Mouse (Mus musculus) cerebellum, adult 2 months (tissue): ENCODE measurements around the gene Slc45a1. TPM values are rescaled to one million over a fixed set of nuclear protein-coding genes. Genes with fewer than 3 reads are reported as not detected.
A peak's percentile ranks its signal among the peaks of the same experiment; 100 is the strongest.

Source experiments
- DNase-seq, 2 experiments: peaks; one replicate each; pipeline ENCODE4 v3.0.0; 2021
- H3K27ac ChIP-seq: fragments of 200-500 bp; 2 replicates; pipeline ENCODE4 v1.5.1; 2012; ENCODE audit warnings: low read length, control low read depth, inconsistent platforms; ENCODE audit not compliant: insufficient read depth
- H3K27me3 ChIP-seq: fragments of 200-500 bp; 2 replicates; pipeline ENCODE4 v1.6.1; 2012; ENCODE audit warnings: inconsistent platforms, mild to moderate bottlenecking, low read length, moderate library complexity; ENCODE audit not compliant: control insufficient read depth, insufficient read depth
- H3K4me1 ChIP-seq: fragments of 200-500 bp; 2 replicates; pipeline ENCODE4 v1.6.1; 2011; ENCODE audit warnings: low read length; ENCODE audit not compliant: control insufficient read depth, insufficient read depth
- H3K4me3 ChIP-seq: fragments of 200-500 bp; replicated peaks from 2 replicates; pipeline ENCODE3; 2011; ENCODE audit warnings: mild to moderate bottlenecking, low read depth, low read length, control low read depth; ENCODE audit not compliant: insufficient read depth
- CTCF ChIP-seq: fragments of 200-500 bp; IDR thresholded peaks from 2 replicates; pipeline ENCODE4 v1.5.1; 2011; ENCODE audit warnings: low read depth, mild to moderate bottlenecking, control low read depth, low read length, moderate library complexity, borderline replicate concordance; ENCODE audit not compliant: insufficient read depth
- POLR2A ChIP-seq: fragments of 200-500 bp; IDR thresholded peaks from 2 replicates; pipeline ENCODE4 v1.6.1; 2011; ENCODE audit warnings: low read length, control low read depth, borderline replicate concordance; ENCODE audit not compliant: insufficient read depth
- WGBS: fragments of 180-500 bp; shearing (Covaris S2); methylation state at CpG from one replicate; pipeline ENCODE4 v1.1.7; 2018; 5-methylcytosine and 5-hydroxymethylcytosine counted together
- polyA plus RNA-seq: library from polyadenylated mRNA; depleted of rRNA; stranded (reverse); fragments of >200 nt; gene quantifications from 2 replicates; pipeline ENCODE4 v1.2.3, GENCODE M21; 2012

The Slc45a1 gene
- polyA plus RNA-seq, 1 experiment, result 54.9 TPM

DNA sequence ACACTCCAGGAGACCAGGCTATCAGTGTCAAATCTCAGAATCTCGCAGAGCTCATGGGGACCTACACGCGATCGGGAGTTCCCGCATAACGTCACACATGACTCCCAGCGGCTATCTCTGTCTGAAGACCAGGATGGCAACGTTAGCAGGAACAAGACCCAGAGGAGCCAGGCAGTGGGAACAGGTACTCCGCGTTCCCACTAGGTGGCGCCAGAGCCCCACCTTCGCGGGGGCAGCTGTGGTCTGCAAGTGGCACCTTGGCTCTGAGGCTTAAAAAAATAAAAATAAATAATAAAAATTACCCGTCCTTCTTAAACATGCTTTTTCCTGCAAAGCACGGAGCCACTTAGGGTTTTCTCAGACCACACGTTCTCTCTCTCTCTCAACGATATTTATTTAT is 4.0 kb upstream of the Slc45a1 start:
- DNase-seq, result peak; percentile 81 to 86
- no peak for TF ChIP-seq POLR2A
- peak; percentile 96 for TF ChIP-seq CTCF
- no peaks in the 10 kb centered on the region for H3K27me3 ChIP-seq
- 5% methylated on average over 17 of the region's 17 CpGs for WGBS
- H3K4me1 ChIP-seq, result peaks cover 4% of the 10 kb centered on the region; the same call in 1 of the 2 replicates
- H3K4me3 ChIP-seq, result no peak overlapping the region
- H3K27ac ChIP-seq, result no peak overlapping the region

- no peak for DNase-seq
- WGBS, result 53% methylated on average over 11 of the region's 11 CpGs
- Histone ChIP-seq H3K4me1 (peaks cover 8% of the 10 kb centered on the region; the same call in 1 of the 2 replicates), H3K4me3 (no peak overlapping the region), H3K27ac (no peak overlapping the region), H3K27me3 (no peaks in the 10 kb centered on the region)
- TF ChIP-seq CTCF (no peak), POLR2A (no peak)
Observed at GRCm38 (mm10) chr4:150653072-150653599, 1.2 kb upstream of the Slc45a1 start.

GRCm38 (mm10) chr4:150649327-150649726 is 2.6 kb downstream of the Slc45a1 start:
- H3K4me3 ChIP-seq, result no peak overlapping the region
- H3K27me3 ChIP-seq, result no peaks in the 10 kb centered on the region
- 70% methylated on average over 5 of the region's 5 CpGs for WGBS
- H3K27ac ChIP-seq, result no peak overlapping the region
- no peak for TF ChIP-seq CTCF
- TF ChIP-seq POLR2A, result no peak
- peaks cover 8% of the 10 kb centered on the region for H3K4me1 ChIP-seq
- no peak for DNase-seq

DNA sequence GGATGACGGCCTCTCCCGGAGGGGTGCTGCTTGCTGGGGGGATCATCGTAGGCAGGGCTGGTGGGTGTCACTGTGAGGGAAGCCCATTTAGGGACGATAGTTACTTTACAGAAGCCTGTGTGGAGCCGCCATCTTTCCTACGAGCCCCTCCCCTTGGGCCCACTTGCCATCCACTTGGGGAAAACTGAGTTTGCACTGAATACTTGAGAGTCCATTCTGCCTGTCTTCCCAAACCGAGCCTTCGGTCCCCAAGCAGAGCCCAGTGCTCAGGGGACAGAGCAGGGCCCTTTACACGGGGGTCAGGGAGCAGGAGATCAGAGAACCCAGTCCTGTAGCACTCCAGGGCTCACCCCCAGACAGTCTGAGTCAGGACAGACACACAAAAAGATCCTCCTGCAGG is 7.7 kb downstream of the Slc45a1 start:
- H3K27ac ChIP-seq, result no peak overlapping the region
- no peak for TF ChIP-seq CTCF
- TF ChIP-seq POLR2A, result no peak
- 93% methylated on average over 9 of the region's 9 CpGs for WGBS
- peaks cover 4% of the 10 kb centered on the region; the same call in 1 of the 2 replicates for H3K4me1 ChIP-seq
- no peaks in the 10 kb centered on the region for H3K27me3 ChIP-seq
- no peak for DNase-seq
- H3K4me3 ChIP-seq, result no peak overlapping the region

GRCm38 (mm10) chr4:150636635-150637034 is 15.3 kb downstream of the Slc45a1 start:
- 26% methylated on average over 6 of the region's 6 CpGs for WGBS
- H3K4me3 ChIP-seq, result no peak overlapping the region
- H3K27me3 ChIP-seq, result no peaks in the 10 kb centered on the region
- H3K27ac ChIP-seq, result no peak overlapping the region
- TF ChIP-seq POLR2A, result no peak
- no peak for TF ChIP-seq CTCF
- DNase-seq, result peak; percentile 62 to 69
- H3K4me1 ChIP-seq, result peaks cover 20% of the 10 kb centered on the region

DNA sequence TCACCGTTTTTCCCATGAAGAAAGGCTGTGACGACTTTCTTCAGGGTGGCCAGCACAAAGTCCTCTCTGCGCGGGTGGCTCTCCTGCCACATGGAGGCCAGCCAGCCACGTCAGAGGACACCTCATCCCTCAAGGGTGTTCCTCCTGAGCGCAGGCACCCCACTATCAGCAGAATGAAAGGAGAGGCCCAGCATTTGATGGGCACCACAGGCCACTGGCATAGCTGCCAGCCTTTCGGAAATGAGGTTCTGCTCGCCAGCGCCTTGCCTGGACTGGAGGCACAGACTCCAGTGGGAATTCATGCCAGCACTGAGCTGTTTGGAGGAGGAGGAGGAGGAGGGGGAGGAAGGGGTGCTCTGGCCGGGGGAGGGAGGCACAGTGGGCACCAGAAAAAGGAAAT is 16.4 kb downstream of the Slc45a1 start:
- peak; percentile 84 to 93 for DNase-seq
- H3K27ac ChIP-seq, result peak overlapping the region; percentile 26
- 8% methylated on average over 10 of the region's 10 CpGs for WGBS
- H3K27me3 ChIP-seq, result no peaks in the 10 kb centered on the region
- TF ChIP-seq POLR2A (no peak), CTCF (no peak)
- H3K4me1 ChIP-seq, result peaks cover 20% of the 10 kb centered on the region
- H3K4me3 ChIP-seq, result no peak overlapping the region

DNA sequence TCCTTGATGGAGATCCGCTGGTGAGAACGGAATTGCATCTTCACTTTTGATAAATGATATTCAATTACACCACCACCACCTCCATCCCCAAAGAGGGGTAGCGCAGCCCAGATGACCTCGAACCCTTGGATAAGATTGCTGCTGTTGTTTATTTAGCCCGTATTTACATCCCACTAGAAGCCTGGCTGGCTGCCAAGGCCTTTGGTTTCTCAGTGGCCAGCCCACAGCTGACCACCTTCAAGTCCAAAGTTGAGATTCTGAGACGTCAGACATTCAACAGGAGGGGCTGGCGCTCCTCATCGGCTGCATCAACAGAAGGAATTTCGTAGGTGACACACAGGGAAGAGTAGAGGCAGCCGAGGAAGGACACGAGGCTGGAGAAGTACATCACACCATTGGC is 22.7 kb downstream of the Slc45a1 start:
- 60% methylated on average over 11 of the region's 11 CpGs for WGBS
- DNase-seq, result no peak
- Histone ChIP-seq H3K4me3 (no peak overlapping the region), H3K27me3 (no peaks in the 10 kb centered on the region), H3K27ac (no peak overlapping the region), H3K4me1 (no peaks in the 10 kb centered on the region; the same call in 1 of the 2 replicates)
- TF ChIP-seq CTCF, result no peak

GRCm38 (mm10) chr4:150625951-150626732 is 25.8 kb downstream of the Slc45a1 start:
- Histone ChIP-seq H3K4me3 (no peak overlapping the region), H3K4me1 (no peaks in the 10 kb centered on the region; the same call in 1 of the 2 replicates), H3K27ac (no peak overlapping the region), H3K27me3 (no peaks in the 10 kb centered on the region)
- DNase-seq, result peak; percentile 54 to 75
- TF ChIP-seq CTCF (peak; percentile 76), POLR2A (no peak)
- WGBS, result 40% methylated on average over 6 of the region's 6 CpGs
